Mouse (Mus musculus): Measurements from ENCODE around the gene Mapk8ip2. TPM values are rescaled to one million over a fixed set of nuclear protein-coding genes. Genes with fewer than 3 reads are reported as not detected.

The Mapk8ip2 gene
- polyA plus RNA-seq, 1 experiment: not detected

- TF ChIP-seq TAL1 (IDR thresholded peaks at IDR 0.05; ENCODE audit: low read length) (no peak), GATA1 (IDR thresholded peaks at IDR 0.05; ENCODE audit: low read length) (no peak)
Measured at GRCm38 (mm10) chr15:89504838-89505237, 51.1 kb downstream of the Mapk8ip2 start.

DNA sequence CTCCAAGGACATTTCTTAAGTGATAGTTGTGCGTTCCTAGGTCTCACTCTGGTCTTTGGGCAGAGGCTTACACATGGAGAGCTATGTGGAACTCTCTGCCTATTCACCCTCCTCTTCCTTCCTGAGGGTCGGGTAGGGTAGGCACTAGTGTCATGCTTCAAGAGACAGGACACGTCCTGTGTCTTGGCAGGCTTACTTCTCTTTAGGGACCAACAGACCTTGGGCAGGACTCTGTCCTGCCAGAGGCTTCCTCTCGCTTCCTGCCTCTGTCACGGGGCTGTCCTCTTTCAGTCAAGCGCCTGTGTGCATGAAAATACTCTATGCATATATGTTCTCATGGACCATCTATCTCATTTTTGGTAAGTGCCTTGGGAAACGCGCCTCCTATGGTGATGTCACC is 54.0 kb downstream of the Mapk8ip2 start:
- TF ChIP-seq GATA1 (IDR thresholded peaks at IDR 0.05; ENCODE audit: low read length) (no peak), TAL1 (IDR thresholded peaks at IDR 0.05; ENCODE audit: low read length) (no peak)
- Histone ChIP-seq H3K9me3 (ENCODE audit: control insufficient read depth, low read length) (no peaks in the 10 kb centered on the region), H3K27me3 (ENCODE audit: control insufficient read depth) (no peaks in the 10 kb centered on the region), H3K4me1 (ENCODE audit: control insufficient read depth) (peaks cover 19% of the 10 kb centered on the region), H3K4me3 (replicated peaks) (no peak overlapping the region), H3K36me3 (ENCODE audit: control insufficient read depth) (no peaks in the 10 kb centered on the region)

More at GRCm38 (mm10) chr15:89504838-89505237, 51.1 kb downstream of the Mapk8ip2 start:
- H3K36me3 ChIP-seq (ENCODE audit: control insufficient read depth): no peaks in the 10 kb centered on the region
- peaks cover 9% of the 10 kb centered on the region for H3K27me3 ChIP-seq (ENCODE audit: control insufficient read depth)
- no peaks in the 10 kb centered on the region for H3K9me3 ChIP-seq (ENCODE audit: control insufficient read depth, low read length)
- peaks cover 25% of the 10 kb centered on the region for H3K4me1 ChIP-seq (ENCODE audit: control insufficient read depth)
- H3K4me3 ChIP-seq (replicated peaks): no peak overlapping the region

- Histone ChIP-seq H3K4me3 (replicated peaks) (no peak overlapping the region), H3K4me1 (ENCODE audit: control insufficient read depth) (peaks cover 25% of the 10 kb centered on the region), H3K36me3 (ENCODE audit: control insufficient read depth) (no peaks in the 10 kb centered on the region), H3K27me3 (ENCODE audit: control insufficient read depth) (no peaks in the 10 kb centered on the region), H3K9me3 (ENCODE audit: control insufficient read depth, low read length) (no peaks in the 10 kb centered on the region)
- TF ChIP-seq TAL1 (IDR thresholded peaks at IDR 0.05; ENCODE audit: low read length) (no peak), GATA1 (IDR thresholded peaks at IDR 0.05; ENCODE audit: low read length) (no peak)
Measured at GRCm38 (mm10) chr15:89512679-89513078, 59.0 kb downstream of the Mapk8ip2 start.

Other genes with a start within 250 kb of the Mapk8ip2 start
- 9.5 and 14.5 TPM in 2 replicates for gene Ppp6r2, start 242.4 kb upstream of the Mapk8ip2 start, polyA plus RNA-seq (2012)
- gene Sbf1, start 138.6 kb upstream of the Mapk8ip2 start, polyA plus RNA-seq (2012): 28.7 and 42.5 TPM in 2 replicates
- gene Adm2, start 131.2 kb upstream of the Mapk8ip2 start, polyA plus RNA-seq (2012): 0.27 and 0.53 TPM in 2 replicates
- gene Miox, start 119.5 kb upstream of the Mapk8ip2 start, polyA plus RNA-seq (2012): not detected in 2 replicates
- 29.8 and 31.5 TPM in 2 replicates for gene Lmf2, start 98.3 kb upstream of the Mapk8ip2 start, polyA plus RNA-seq (2012)
- 17.1 and 19.8 TPM in 2 replicates for gene Ncaph2, start 98.2 kb upstream of the Mapk8ip2 start, polyA plus RNA-seq (2012)
- 0.47 and 0.81 TPM in 2 replicates for gene Sco2, start 80.1 kb upstream of the Mapk8ip2 start, polyA plus RNA-seq (2012)
- 0.16 and 0.17 TPM in 2 replicates for gene Tymp, start 76.9 kb upstream of the Mapk8ip2 start, polyA plus RNA-seq (2012)
- 0.44 and 0.65 TPM in 2 replicates for gene Odf3b, start 74.6 kb upstream of the Mapk8ip2 start, polyA plus RNA-seq (2012)
- gene Klhdc7b, start 69.0 kb upstream of the Mapk8ip2 start, polyA plus RNA-seq (2012): not detected in 2 replicates
- gene Syce3, start 43.4 kb upstream of the Mapk8ip2 start, polyA plus RNA-seq (2012): not detected in 2 replicates
- 0.08 TPM in 1 of 2 replicates, not detected in the other for gene Cpt1b, start 28.1 kb upstream of the Mapk8ip2 start, polyA plus RNA-seq (2012)
- 0.03 and 0.05 TPM in 2 replicates for gene C730034F03Rik, start 24.3 kb upstream of the Mapk8ip2 start, polyA plus RNA-seq (2012)
- 0.08 and 0.15 TPM in 2 replicates for gene Gm44502, start 24.2 kb upstream of the Mapk8ip2 start, polyA plus RNA-seq (2012)
- gene Chkb, start 24.0 kb upstream of the Mapk8ip2 start, polyA plus RNA-seq (2012): 19.2 and 20.4 TPM in 2 replicates
- gene Arsa, start 23.5 kb downstream of the Mapk8ip2 start, polyA plus RNA-seq (2012): 0.30 and 0.59 TPM in 2 replicates
- gene Shank3, start 45.7 kb downstream of the Mapk8ip2 start, polyA plus RNA-seq (2012): 0.08 and 0.16 TPM in 2 replicates
- not detected in 2 replicates for gene Acr, start 114.4 kb downstream of the Mapk8ip2 start, polyA plus RNA-seq (2012)
- gene Rabl2, start 138.0 kb downstream of the Mapk8ip2 start, polyA plus RNA-seq (2012): 0.17 and 0.28 TPM in 2 replicates